Mouse (Mus musculus) bone marrow, adult 2 months (tissue): ENCODE measurements around the gene Thap4.

Experiments
- CTCF ChIP-seq: fragments of 200-500 bp; IDR thresholded peaks from 2 replicates; pipeline ENCODE4 v1.5.1; 2011; ENCODE audit warnings: low read length, control low read depth; ENCODE audit not compliant: control insufficient read depth, insufficient read depth
- POLR2A ChIP-seq: fragments of 200-500 bp; IDR thresholded peaks from 2 replicates; pipeline ENCODE4 v1.6.1; 2011; ENCODE audit warnings: low read depth, mild to moderate bottlenecking, control low read depth, low read length, borderline replicate concordance; ENCODE audit not compliant: control insufficient read depth

DNA sequence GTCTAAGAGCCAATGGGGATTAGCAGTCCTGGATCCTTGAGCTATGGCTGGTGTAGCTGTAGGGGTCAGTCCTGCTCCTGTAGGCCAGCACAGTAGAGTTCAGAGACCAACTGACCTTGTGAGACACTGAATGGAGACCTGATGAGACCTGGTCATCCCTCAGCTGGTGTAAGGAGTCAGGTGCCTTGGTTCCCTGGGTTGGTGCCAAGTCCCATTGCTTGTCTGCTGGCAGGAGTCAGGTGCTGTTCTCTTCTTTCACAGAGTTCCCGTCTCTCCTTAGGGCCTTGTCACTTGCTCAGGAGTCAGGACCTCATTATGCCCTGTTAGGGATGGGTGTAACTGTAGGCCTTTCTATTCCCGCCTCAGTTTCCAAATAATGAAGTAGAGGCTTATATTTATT is 32.2 kb upstream of the Thap4 start:
- TF ChIP-seq POLR2A (no peak), CTCF (no peak)
